Mouse (Mus musculus) urinary bladder, postnatal 0 days (tissue): ENCODE results near the gene Asmt. TPM values are rescaled to one million over a fixed set of nuclear protein-coding genes. Genes with fewer than 3 reads are reported as not detected.

ENCODE experiments used
- polyA plus RNA-seq: library from polyadenylated mRNA; unstranded; fragments of >200 nt; fragmentation: Nextera tagmentation; extraction: Ambion mirVana; gene quantifications from 2 replicates; pipeline ENCODE4 v1.2.1, GENCODE M21; 2015

Gene Asmt
- polyA plus RNA-seq, result not detected in 2 replicates

GRCm38 (mm10) chrX:170672594-170673092 is at the start of gene Asmt:
Asmt (plus strand) TSS chrX:170672644.

